Mouse (Mus musculus) cerebellum, adult 2 months (tissue): ENCODE measurements around the gene Wdr27. TPM values are rescaled to one million over a fixed set of nuclear protein-coding genes. Genes with fewer than 3 reads are reported as not detected.
A peak's percentile ranks its signal among the peaks of the same experiment; 100 is the strongest.

ENCODE experiments used
- DNase-seq, 2 experiments: peaks; one replicate each; pipeline ENCODE4 v3.0.0; 2021
- H3K27ac ChIP-seq: fragments of 200-500 bp; 2 replicates; pipeline ENCODE4 v1.5.1; 2012; ENCODE audit warnings: low read length, control low read depth, inconsistent platforms; ENCODE audit not compliant: insufficient read depth
- H3K27me3 ChIP-seq: fragments of 200-500 bp; 2 replicates; pipeline ENCODE4 v1.6.1; 2012; ENCODE audit warnings: inconsistent platforms, mild to moderate bottlenecking, low read length, moderate library complexity; ENCODE audit not compliant: control insufficient read depth, insufficient read depth
- H3K4me1 ChIP-seq: fragments of 200-500 bp; 2 replicates; pipeline ENCODE4 v1.6.1; 2011; ENCODE audit warnings: low read length; ENCODE audit not compliant: control insufficient read depth, insufficient read depth
- H3K4me3 ChIP-seq: fragments of 200-500 bp; replicated peaks from 2 replicates; pipeline ENCODE3; 2011; ENCODE audit warnings: mild to moderate bottlenecking, low read depth, low read length, control low read depth; ENCODE audit not compliant: insufficient read depth
- CTCF ChIP-seq: fragments of 200-500 bp; IDR thresholded peaks from 2 replicates; pipeline ENCODE4 v1.5.1; 2011; ENCODE audit warnings: low read depth, mild to moderate bottlenecking, control low read depth, low read length, moderate library complexity, borderline replicate concordance; ENCODE audit not compliant: insufficient read depth
- POLR2A ChIP-seq: fragments of 200-500 bp; IDR thresholded peaks from 2 replicates; pipeline ENCODE4 v1.6.1; 2011; ENCODE audit warnings: low read length, control low read depth, borderline replicate concordance; ENCODE audit not compliant: insufficient read depth
- WGBS: fragments of 180-500 bp; shearing (Covaris S2); methylation state at CpG from one replicate; pipeline ENCODE4 v1.1.7; 2018; 5-methylcytosine and 5-hydroxymethylcytosine counted together
- polyA plus RNA-seq: library from polyadenylated mRNA; depleted of rRNA; stranded (reverse); fragments of >200 nt; gene quantifications from 2 replicates; pipeline ENCODE4 v1.2.3, GENCODE M21; 2012

Gene Wdr27
- polyA plus RNA-seq, 1 experiment = 4.0 TPM

- no peak for DNase-seq
- WGBS = 84% methylated on average over 4 of the region's 4 CpGs
- Histone ChIP-seq H3K27ac (no peak overlapping the region), H3K4me3 (no peak overlapping the region), H3K4me1 (no peaks in the 10 kb centered on the region), H3K27me3 (no peaks in the 10 kb centered on the region)
- TF ChIP-seq CTCF (no peak), POLR2A (no peak)
These were observed 28.6 kb downstream of the Wdr27 start for GRCm38 (mm10) chr17:14914401-14914800.

GRCm38 (mm10) chr17:14912981-14913380 lies 30.0 kb downstream of the Wdr27 start:
- no peak overlapping the region for H3K27ac ChIP-seq
- H3K27me3 ChIP-seq = no peaks in the 10 kb centered on the region
- no peak for TF ChIP-seq POLR2A
- no peak overlapping the region for H3K4me3 ChIP-seq
- H3K4me1 ChIP-seq = no peaks in the 10 kb centered on the region
- DNase-seq = no peak
- 85% methylated on average over 8 of the region's 8 CpGs for WGBS

- H3K27ac ChIP-seq = no peak overlapping the region
- WGBS = 52% methylated on average over 6 of the region's 6 CpGs
- no peak for DNase-seq
- no peaks in the 10 kb centered on the region for H3K4me1 ChIP-seq
- H3K27me3 ChIP-seq = no peaks in the 10 kb centered on the region
- TF ChIP-seq CTCF = no peak
- no peak for TF ChIP-seq POLR2A
- H3K4me3 ChIP-seq = no peak overlapping the region
These were observed 30.5 kb downstream of the Wdr27 start for GRCm38 (mm10) chr17:14912420-14912819.

GRCm38 (mm10) chr17:14910771-14911170 lies 32.2 kb downstream of the Wdr27 start:
- no peak for DNase-seq
- H3K4me3 ChIP-seq = no peak overlapping the region
- no peaks in the 10 kb centered on the region for H3K27me3 ChIP-seq
- WGBS = 78% methylated on average over 5 of the region's 5 CpGs
- no peaks in the 10 kb centered on the region for H3K4me1 ChIP-seq
- no peak overlapping the region for H3K27ac ChIP-seq
- TF ChIP-seq CTCF (no peak), POLR2A (no peak)

GRCm38 (mm10) chr17:14909331-14909730 lies 33.6 kb downstream of the Wdr27 start:
- DNase-seq = no peak
- no peaks in the 10 kb centered on the region for H3K4me1 ChIP-seq
- H3K27me3 ChIP-seq = no peaks in the 10 kb centered on the region
- no peak for TF ChIP-seq POLR2A
- TF ChIP-seq CTCF = no peak
- H3K27ac ChIP-seq = no peak overlapping the region
- H3K4me3 ChIP-seq = no peak overlapping the region
- WGBS = 87% methylated on average over 5 of the region's 5 CpGs

- 85% methylated on average over 12 of the region's 12 CpGs for WGBS
- no peak for TF ChIP-seq POLR2A
- TF ChIP-seq CTCF = no peak
- no peaks in the 10 kb centered on the region for H3K27me3 ChIP-seq
These were observed 35.8 kb downstream of the Wdr27 start for GRCm38 (mm10) chr17:14907136-14907535.

GRCm38 (mm10) chr17:14906611-14907010 lies 36.3 kb downstream of the Wdr27 start:
- TF ChIP-seq POLR2A = no peak
- no peak for TF ChIP-seq CTCF
- Histone ChIP-seq H3K4me1 (no peaks in the 10 kb centered on the region), H3K4me3 (no peak overlapping the region), H3K27me3 (no peaks in the 10 kb centered on the region), H3K27ac (no peak overlapping the region)
- WGBS = 46% methylated on average over 1 of the region's 1 CpGs
- DNase-seq = no peak

More at GRCm38 (mm10) chr17:14907136-14907535, 35.8 kb downstream of the Wdr27 start:
- H3K27ac ChIP-seq = no peak overlapping the region
- H3K4me3 ChIP-seq = no peak overlapping the region
- no peaks in the 10 kb centered on the region for H3K4me1 ChIP-seq
- DNase-seq = no peak

GRCm38 (mm10) chr17:14904637-14905265 lies 38.2 kb downstream of the Wdr27 start:
- Histone ChIP-seq H3K4me3 (no peak overlapping the region), H3K27me3 (no peaks in the 10 kb centered on the region), H3K4me1 (no peaks in the 10 kb centered on the region), H3K27ac (no peak overlapping the region)
- 56% methylated on average over 7 of the region's 7 CpGs for WGBS
- TF ChIP-seq CTCF (peak; percentile 44; the same call in 1 of the 2 replicates), POLR2A (no peak)
- DNase-seq = peak; percentile 34 to 57
